Mouse (Mus musculus): ENCODE results near the gene Pdpk1.
"Not testable (repeated sequence)": the region's sequence is repeated elsewhere in the genome, so short reads cannot be mapped to it uniquely, and the experiment has no call there.

The Pdpk1 gene

DNA sequence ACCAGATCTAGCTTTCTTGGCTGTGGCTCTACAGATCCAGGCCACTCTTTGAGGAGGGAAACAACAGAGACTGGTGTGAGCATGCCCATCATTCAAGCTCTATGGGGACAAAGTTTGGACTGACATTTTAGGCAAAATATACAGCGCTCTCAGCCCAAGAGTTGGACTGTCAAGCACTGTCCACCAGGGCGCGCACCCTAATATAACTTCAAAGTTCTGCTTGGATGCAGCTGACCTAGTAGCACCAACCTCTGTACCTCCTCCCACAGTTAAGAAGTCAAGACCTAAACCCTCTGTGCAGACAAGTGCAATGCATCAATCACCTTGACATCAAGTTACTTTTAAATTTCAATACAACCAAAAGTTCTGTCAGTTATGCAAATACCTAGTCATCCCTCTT, 19.2 kb downstream of the Pdpk1 start:
- in situ Hi-C loops (cut with MboI; ENCODE audit: unreplicated experiment in 2 of 2) = no loop called here

DNA sequence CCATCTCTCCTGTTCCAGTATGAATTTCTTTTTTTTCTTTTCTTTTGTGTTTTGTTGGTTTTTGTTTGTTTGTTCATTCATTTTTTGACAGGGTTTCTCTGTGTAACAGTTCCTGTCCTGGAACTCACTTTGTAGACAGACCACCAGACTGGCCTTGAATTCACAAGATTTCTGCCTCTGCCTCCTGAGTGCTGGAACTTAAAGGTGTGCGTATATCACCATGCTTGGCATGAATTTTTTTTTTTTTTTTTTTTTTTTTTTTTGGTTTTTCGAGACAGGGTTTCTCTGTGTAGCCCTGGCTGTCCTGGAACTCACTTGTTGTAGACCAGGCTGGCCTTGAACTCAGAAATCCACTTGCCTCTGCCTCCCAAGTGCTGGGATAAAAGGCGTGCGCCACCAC, 21.5 kb downstream of the Pdpk1 start:
- in situ Hi-C loops (cut with MboI; ENCODE audit: unreplicated experiment in 2 of 2) = not testable (repeated sequence)

DNA sequence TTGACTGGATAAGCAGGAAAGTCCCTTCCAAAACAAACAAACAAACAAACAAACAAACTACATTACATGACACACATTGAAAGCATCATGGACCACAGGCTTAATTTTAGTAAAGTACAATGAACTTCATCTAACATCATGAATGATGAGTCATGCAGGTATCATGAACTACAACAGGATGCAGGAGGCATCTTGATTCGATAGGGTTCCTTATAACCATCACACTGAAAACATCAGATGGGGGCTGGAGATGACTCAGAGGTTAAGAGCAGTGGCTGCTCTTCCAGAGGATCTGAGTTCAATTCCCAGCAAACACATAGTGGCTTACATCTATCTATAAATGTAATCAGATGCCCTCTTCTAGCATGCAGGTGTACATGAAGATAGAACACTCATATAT, 23.1 kb downstream of the Pdpk1 start:
- in situ Hi-C loops (cut with MboI; ENCODE audit: unreplicated experiment in 2 of 2) = no loop called here

DNA sequence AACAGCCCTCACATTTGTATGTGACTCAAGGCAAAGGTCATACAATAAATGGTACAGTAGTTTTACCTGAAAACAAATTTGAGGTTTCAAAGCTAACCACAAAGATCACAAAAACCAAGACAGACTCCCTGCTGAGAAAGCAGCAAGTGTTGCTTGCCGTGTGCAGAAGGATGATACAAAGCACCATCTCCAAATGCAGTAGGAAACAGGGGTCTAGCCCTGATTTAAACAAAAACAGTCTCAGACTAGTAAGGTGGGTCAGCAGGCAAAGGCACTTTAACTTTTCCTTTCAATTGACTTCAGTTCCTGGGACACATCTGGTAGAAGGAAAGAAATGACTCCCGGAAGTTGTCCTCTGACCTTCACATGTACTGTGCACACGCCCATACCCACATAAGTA, 23.9 kb downstream of the Pdpk1 start:
- in situ Hi-C loops (cut with MboI; ENCODE audit: unreplicated experiment in 2 of 2) = no loop called here

DNA sequence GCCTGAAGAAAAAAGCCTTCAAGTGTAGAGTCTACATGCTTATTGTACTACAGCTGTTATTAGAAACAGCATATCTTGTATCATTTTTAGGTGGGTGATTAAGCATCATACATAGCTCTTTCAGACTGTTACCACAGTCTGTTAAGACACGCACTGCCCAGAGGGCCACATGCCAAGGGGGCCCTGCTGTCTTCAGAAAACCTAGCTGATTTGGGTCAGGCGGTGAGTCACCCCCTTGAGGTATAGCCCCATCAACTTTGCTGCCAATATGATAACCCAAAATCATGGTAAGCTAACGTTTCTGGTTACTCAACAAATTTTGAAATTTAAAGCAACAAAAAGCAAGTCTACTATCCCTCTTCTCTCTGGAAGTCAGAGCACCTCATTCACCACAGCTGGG, 31.3 kb downstream of the Pdpk1 start:
- in situ Hi-C loops (cut with MboI; ENCODE audit: unreplicated experiment in 2 of 2) = no loop called here

DNA sequence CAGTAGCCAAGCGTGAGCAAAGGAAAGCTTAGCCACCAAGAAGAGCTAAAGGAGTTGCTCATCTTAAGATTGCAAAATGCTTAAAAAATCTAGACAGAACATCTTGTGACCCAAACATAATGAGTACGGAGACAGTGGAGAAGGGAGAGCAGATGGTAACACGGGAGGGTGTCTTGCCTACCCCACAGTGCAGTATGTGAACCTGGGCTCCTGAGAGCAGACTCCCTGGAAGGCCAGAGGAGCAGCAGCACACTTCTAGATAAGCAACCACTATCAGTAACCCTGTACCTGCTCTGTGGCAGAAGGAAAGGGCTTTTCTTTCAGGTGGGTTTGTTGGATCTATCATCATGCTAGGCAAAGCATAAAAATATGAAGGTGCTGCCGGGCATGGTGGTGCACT, 37.7 kb downstream of the Pdpk1 start:
- in situ Hi-C loops (cut with MboI; ENCODE audit: unreplicated experiment in 2 of 2) = no loop called here

DNA sequence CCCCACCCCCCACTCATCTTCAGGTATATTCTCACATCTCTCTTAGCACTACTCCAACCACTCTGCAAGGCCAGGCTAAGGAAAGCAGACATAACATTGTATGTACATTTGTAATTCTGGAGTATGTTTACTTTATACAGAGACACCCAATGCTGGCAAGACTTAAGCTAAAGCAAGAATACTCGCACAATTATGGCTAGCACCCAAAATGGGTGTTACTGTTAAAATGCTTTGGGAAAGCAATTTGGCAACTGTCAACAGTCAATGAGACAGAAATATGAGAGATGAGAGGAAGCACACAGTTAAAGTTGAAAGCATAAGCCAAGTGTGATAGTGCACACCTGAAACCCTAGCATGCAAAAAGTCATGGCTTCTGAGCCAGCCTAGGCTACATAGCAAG, 39.5 kb downstream of the Pdpk1 start:
- in situ Hi-C loops (cut with MboI; ENCODE audit: unreplicated experiment in 2 of 2) = no loop called here

DNA sequence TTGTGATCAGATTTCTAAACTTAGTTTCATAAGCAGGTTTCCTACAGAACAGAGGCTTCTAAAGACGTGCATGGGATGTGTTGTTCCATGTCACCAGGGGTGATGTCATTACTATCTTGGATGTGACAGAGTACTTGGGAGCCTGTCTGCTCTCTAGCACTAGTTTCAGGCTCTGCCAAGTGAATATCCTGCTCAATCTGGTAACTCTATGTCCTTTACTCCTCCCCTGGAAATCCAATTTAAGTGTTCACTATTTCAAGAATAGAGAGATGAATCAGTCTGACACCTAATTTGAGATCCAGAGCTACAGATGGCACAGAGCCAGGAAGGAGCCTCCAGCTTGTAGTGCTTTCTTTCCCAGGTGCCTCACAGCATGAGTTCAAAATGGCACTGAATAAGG, 41.8 kb downstream of the Pdpk1 start:
- in situ Hi-C loops (cut with MboI; ENCODE audit: unreplicated experiment in 2 of 2) = no loop called here

DNA sequence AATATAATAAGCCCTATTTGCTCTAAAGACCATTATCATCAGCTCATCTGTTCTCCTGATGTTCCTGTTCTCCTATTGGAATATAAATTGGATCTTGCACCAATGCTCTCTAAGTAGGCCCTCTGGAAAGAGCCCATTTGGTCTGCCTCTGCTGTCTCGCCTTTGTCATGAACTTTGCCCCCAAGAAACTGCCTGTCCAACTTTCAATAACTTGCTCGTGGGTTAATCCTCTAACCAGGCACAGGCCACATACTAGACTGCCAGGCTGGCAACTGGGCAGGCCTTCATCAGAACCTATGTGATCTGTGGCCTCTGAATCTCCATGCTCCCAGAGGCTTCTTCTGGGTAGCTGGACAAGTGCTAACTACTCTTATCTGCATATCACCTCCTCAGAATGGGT, 45.6 kb downstream of the Pdpk1 start:
- in situ Hi-C loops (cut with MboI; ENCODE audit: unreplicated experiment in 2 of 2) = no loop called here

DNA sequence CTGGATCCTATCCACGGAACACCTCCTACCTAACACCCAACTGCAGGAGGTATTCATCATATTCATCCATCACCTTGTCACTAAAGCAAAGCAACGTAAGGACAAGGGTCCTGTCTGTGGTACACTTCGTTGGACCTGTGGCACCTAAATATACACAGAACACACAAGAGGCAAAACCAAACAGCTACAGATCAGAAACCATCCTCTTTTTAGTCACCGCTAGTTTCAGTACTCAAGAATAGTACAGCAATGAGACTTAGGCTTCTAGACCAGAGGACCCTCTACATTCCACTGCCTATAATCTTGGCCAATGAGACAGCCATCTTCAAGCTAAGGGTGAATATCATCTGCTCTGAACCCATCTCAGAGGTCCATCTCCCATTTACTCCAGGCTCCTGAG, 52.4 kb downstream of the Pdpk1 start:
- in situ Hi-C loops (cut with MboI; ENCODE audit: unreplicated experiment in 2 of 2) = no loop called here

DNA sequence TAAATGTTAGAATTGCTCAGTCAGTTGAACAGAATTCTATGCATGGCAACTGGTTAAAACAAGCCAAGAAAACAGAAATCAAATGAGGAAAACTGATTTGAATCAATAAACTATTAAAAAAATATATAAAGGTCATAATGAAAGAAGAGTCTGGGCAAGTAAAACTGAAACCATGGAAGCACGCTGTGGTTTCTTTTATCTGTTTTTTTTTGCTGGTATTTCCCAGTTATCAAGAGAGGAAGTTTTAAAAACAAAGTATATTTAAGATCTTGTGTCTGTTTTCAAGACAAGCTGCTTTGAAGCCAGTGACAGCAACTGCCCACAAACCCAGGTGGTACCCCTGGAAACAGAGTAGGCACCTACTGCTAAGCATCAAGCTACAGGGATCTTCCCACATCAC, 60.1 kb downstream of the Pdpk1 start:
- in situ Hi-C loops (cut with MboI; ENCODE audit: unreplicated experiment in 2 of 2) = no loop called here

DNA sequence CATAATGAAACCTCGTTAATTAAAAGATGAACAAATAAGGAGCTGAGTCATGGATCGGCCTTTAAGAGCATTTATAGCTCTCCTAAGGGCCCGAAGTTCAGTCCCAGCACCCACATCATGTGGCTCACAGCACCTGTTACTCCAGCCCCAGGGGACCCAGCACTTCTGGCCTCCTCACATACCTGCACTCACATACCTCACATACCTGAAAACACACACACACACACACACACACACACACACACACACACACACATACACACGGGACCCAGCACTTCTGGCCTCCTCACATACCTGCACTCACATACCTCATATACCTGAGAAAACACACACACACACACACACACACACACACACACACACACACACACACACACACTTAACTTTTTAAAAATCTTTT, 64.3 kb downstream of the Pdpk1 start:
- in situ Hi-C loops (cut with MboI; ENCODE audit: unreplicated experiment in 2 of 2) = not testable (repeated sequence)

DNA sequence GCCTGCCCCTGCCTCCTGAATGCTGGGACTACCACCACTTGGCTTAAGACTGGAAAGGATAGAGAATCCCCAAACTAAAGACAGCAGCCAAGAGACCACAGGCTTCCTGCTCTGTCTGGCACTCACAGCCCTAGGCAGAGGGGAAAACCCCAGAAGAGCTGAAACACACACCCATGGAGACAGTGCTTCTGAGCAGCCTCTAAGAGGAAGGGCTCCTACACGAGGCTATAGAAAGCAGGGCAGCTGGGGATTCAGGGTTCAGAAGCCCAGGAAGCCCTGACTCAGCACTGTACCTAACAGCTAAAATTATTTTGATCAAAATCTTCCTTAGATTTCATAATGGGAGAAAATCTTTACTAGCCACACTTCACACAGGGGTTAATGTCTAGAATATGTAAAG, 66.1 kb downstream of the Pdpk1 start:
- in situ Hi-C loops (cut with MboI; ENCODE audit: unreplicated experiment in 2 of 2) = no loop called here

DNA sequence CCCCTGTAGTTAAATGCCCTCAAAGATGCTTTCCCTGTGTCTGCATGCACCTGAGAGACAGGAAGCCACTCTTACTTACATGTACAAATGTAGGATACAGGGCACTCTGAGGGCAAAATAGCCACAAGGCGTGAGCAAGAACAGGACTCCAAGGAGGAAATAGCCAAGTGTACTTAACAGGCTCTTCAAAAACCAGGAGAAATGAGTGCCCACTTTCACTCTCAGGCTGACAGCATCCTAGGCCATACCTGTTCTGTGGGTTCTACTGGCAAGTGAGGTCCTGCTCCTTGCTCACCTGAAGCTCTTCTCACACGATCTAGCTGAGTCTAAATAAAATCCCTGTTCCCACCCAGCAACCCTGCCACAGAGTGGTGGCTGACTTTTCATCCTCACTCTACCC, 73.6 kb downstream of the Pdpk1 start:
- in situ Hi-C loops (cut with MboI; ENCODE audit: unreplicated experiment in 2 of 2) = no loop called here

DNA sequence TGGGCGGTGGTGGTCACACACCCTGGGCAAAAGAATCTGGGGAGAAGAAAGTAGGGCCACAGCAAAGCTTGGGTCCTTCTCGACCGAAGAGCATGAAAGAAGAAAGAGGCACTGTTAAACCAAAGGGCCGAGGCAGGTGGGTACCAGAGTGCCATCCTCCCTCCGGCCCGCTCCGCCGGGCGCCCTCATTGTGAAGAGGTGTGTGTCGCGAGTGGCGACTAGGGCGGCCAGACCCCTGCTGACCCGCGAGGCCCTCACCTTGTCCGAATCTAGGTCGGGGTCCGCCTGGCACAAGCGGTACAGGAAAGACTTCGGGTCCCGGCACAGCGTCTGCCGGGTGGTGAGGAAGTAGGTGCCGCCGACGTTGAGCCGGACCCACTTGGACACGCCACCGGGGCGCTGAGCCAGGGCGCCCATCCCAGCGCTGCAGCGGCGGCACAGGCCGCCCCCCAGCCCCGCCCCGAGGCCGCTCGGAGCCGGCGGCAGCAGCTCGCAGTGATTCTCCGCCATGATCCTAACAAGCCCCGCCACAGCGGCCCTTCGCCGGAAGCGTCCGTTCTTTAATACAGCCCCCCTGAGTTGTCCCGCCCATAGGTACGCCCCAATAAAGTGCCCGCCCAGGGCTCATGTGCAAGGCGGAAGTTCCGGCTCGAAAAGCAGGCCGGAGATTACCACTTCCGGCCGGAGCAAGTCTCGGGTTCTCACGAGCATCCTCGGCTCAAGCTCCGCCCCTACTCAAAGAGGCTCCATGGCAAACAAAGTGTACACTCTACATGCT, 77.6 kb downstream of the Pdpk1 start, which contains the start of gene Kctd5:
Gene Kctd5, minus strand, starts transcription at position 567 of the 778 bp plus-strand sequence.
- in situ Hi-C loops (cut with MboI; ENCODE audit: unreplicated experiment in 2 of 2) = no loop called here

DNA sequence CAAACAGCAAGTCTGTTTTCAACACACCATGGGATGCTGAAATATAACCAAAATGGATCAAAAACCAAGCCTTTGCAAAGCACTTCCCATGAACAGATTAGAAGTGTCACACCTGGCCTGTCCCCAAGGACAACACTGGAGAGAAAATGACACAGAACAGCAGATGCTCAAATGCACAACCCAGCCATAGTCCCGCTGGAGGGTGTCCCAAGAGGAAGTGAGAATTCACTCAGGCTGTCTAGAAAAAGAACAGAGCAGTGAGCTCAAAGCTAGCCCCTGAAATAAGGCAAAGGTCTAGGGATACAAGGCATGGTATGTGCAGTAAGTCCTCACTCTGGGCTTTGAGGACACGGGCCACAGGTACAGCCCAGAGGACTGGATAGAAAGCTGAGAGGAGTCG, 81.2 kb downstream of the Pdpk1 start:
- in situ Hi-C loops (cut with MboI; ENCODE audit: unreplicated experiment in 2 of 2) = no loop called here

DNA sequence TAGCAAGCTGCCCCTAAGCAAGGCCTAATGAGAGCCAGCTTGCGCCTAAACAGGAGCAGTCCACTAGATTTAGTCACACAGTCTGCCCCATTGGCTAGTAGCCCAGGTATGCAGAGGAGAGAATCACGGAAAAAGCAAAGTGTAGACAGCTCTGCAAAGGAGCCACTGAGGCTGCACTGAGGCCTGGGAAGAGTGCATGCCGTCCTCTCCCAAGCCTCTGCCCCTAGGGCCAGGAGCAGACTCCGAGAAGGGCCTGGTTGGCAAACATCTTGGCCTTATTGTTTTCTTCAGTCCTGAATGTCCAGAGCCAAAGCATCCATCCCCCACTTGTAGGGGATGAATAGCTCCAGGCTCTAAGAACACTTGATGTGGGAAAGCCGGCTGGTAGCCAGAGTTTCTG, 82.5 kb downstream of the Pdpk1 start:
- in situ Hi-C loops (cut with MboI; ENCODE audit: unreplicated experiment in 2 of 2) = no loop called here

DNA sequence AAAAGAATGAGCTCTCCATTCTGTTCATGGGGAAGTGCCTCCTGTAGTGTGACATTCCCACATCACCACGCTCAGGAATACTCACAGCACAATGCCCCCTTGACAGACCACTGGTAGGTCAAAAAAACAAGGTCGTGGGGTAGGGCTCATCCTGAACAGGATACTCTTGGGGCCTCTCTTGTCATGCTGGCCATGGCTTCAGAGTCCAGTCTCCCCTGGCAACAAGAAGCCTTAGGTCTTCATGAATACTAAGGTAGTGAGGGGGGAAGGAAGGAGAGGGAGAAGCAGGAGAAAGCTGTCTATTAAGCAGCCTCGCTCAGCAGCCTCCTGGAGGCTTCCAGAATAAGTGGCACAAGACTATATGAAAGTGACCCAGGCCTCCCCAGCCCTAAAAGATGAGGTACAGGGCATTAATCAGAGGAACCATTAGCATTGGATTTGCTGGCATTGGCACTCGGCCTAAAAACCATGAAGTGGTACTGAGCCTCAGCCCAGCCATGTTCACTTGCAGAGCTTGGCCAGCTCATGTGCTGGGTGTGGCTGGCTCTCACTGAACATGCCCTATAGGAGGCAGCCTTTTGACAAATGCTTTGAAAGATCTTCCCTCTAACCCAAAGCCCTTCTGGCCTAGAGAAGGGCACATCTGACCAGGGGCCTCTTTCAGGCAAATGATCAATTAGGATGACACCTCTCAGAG, 88.1 kb downstream of the Pdpk1 start:
- in situ Hi-C loops (cut with MboI; ENCODE audit: unreplicated experiment in 2 of 2) = no loop called here

DNA sequence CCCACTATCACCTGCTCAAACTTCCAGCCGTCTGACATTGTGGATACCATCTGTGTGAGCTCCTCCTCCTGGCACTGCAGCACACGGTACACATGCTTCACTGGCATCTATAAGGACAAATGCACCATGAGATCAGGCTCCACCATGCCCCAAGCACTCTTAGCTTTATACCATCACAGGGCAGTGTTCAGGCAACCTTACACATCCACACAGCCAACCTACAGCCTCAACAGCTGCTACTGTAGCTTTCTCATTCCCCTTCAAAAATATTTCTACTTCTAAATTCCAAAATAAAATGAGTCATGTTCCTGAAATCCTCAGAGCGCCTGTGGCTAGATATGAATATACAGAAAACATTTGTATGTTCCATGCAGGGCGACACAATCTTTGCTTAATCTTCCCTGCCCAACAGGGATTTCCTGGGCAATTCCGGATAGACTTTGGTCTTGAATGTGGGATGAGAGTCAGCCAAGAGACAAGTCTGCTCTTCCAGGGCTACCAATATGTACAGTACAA, 92.9 kb downstream of the Pdpk1 start:
- in situ Hi-C loops (cut with MboI; ENCODE audit: unreplicated experiment in 2 of 2) = no loop called here

DNA sequence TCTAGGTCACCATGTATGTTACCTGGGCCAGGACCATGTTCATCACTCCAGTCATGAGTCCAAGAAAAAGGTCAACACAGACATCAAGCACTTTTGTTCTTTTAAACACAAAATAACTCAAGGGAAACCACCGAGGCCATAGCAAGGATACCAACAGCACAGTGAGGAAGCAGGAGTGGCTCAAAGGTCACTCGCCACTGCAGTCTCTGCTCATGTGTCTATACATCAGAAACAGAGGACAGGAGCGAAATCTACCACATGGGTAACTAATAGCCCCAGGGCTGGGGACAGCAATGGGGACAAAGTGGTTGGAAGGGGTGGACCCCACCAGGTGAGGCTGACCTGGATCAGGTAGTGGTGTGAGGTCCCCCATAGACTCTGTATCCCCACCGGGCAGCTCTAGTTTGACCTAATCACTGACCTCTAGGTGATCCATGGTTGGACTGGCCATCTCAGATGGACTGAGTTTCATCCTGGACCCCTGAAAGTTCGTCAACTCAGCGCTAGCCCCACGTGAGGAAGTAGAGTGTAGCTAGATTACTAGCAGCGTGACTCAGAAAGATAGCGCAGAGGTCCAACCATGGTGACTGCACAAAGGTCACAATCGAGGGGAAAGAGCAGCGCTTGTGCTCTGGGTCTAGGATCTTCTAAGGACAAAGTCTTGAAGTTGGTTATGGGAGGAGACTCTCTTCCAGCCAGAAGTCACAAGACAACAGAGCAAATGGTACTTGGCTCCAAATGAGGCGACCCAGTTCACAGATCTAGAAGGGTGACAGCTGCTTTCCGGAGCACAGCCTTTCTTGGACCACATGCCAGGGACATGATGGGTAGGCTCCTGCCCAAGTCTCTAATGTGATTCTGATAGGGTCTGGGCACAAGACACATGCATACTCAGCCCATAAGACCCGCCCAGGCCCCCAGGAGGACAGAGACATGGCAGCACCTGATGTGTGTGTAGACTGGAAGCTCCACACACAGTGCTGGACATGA, 93.8 kb downstream of the Pdpk1 start:
- in situ Hi-C loops (cut with MboI; ENCODE audit: unreplicated experiment in 2 of 2) = no loop called here

DNA sequence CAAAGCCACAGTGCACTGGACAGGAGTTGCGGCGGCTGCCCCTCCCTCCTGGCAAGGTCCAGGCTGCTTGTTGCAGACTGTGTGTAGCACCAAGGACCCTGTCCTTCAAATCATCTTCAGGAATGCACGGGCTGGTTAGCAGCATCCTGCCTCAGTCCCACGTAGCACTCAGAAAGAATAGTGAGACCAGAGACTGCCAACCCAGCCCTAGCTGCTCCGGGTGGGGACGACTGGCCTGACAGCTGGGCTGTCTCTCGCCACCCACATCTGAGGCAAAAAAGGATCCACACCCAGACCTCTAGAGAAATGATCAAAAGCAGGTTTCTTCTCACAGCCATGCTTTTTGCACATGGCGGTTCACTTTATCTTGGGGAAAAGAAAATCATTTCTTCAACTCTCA, 101.7 kb downstream of the Pdpk1 start:
- in situ Hi-C loops (cut with MboI; ENCODE audit: unreplicated experiment in 2 of 2) = no loop called here
